Mouse (Mus musculus): ENCODE measurements around the gene Ccdc88c. TPM values are rescaled to one million over a fixed set of nuclear protein-coding genes. Genes with fewer than 3 reads are reported as not detected.
A peak's percentile ranks its signal among the peaks of the same experiment; 100 is the strongest.

Ccdc88c gene
- polyA plus RNA-seq, 1 experiment from 2014 or later: 4.3 TPM

DNA sequence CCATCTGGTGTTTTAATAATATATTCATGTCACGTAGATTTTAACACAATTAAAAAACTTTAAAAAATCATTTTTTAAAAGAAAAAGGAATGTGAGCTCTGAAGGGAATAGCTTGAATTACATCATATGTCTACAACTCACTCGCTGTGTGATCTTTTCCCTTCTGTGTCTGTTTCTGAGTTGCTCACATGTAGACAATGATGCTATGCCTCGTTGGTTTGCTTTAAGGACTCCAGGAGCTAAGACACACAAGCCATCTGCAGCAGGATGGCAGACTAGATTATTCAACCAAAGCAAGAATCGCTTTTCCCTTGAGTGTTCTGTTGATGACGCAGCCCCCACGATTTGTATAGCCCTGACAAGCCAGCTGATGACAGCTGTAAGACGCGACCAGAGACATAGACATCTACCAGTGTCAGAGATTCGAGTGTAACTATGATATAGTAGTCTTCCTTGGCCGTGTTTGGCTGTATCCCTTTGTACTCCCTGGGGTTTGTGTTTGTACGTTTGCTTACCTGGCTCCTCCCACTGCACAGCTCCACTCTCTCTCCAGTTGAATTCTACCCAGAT is 163.3 kb downstream of the Ccdc88c start:
- no peaks in the 10 kb centered on the region for H3K27me3 ChIP-seq (ENCODE audit: control insufficient read depth, insufficient read depth, low read length)
- peaks cover 5% of the 10 kb centered on the region; the same call in 1 of the 2 replicates for H3K9me3 ChIP-seq (replicated peaks; ENCODE audit: control insufficient read depth, low read length)
- no peaks in the 10 kb centered on the region for H3K4me1 ChIP-seq (ENCODE audit: control insufficient read depth, insufficient read depth, low read length)
- no peak overlapping the region for H3K4me2 ChIP-seq (ENCODE audit: low read depth, low read length)
- H3K9ac ChIP-seq (ENCODE audit: low read length): no peak overlapping the region
- no peak overlapping the region for H3K4me3 ChIP-seq (ENCODE audit: low read length)
- H3K27ac ChIP-seq (ENCODE audit: low read length): no peak overlapping the region
- 58% methylated on average over 11 of the region's 11 CpGs for WGBS
- ATAC-seq (replicated peaks; ENCODE audit: extremely low read depth, insufficient read depth, low FRiP score): no peak
- H3K36me3 ChIP-seq (ENCODE audit: control insufficient read depth, insufficient read depth): no peaks in the 10 kb centered on the region

DNA sequence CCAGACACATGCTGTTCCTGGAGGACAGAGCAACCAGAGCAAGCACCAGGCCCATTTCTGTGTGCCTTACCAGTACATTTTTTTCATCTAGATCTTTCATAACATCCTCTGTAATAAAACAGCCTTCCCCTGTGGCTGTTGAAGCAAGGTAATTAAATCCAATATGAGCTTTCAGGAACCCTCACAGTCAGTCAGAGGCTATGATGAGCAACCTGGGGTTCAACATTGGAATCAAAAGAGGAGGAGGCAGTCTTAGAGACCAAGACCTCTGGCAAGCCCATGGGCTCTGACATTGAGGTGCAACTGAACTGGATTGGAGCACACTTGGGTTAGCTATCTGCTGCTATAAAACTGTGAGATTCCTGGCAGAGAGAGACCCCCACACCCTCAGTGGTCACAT is 163.8 kb downstream of the Ccdc88c start:
- Histone ChIP-seq H3K27me3 (ENCODE audit: control insufficient read depth, insufficient read depth, low read length) (no peaks in the 10 kb centered on the region), H3K4me1 (ENCODE audit: control insufficient read depth, insufficient read depth, low read length) (no peaks in the 10 kb centered on the region), H3K4me3 (ENCODE audit: low read length) (no peak overlapping the region), H3K27ac (ENCODE audit: low read length) (no peak overlapping the region), H3K36me3 (ENCODE audit: control insufficient read depth, insufficient read depth) (no peaks in the 10 kb centered on the region), H3K4me2 (ENCODE audit: low read depth, low read length) (no peak overlapping the region), H3K9ac (ENCODE audit: low read length) (no peak overlapping the region), H3K9me3 (replicated peaks; ENCODE audit: control insufficient read depth, low read length) (peaks cover 5% of the 10 kb centered on the region; the same call in 1 of the 2 replicates)
- ATAC-seq (replicated peaks; ENCODE audit: extremely low read depth, insufficient read depth, low FRiP score): no peak

DNA sequence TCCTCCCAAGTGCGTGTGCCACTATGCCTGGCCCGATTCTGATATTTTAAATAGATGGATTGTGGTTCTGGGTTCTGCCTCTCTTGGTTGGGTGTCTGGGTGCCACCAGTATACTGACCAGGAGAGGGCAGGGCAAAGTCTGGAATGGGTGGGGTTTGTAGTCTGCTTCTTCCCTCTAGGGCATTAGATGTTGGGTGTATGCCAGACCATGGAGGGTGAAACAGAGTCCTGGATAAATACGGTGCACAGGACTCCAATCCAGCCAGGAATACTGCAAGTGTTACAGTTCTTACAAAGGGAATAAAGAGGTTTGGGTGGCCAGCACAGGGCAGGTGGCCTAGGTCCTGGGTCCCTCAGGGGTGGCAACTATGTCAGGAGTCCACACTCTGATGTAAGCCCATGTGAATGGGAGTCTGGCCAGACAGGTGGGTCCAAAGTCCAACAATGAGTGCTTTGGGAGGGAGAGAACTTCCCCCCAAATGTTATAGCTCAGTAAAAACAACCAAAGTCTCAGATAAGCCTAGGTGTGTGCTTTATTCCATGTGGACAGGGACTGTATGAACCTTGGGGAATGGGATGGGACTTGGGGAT is 165.9 kb downstream of the Ccdc88c start:
- H3K27ac ChIP-seq (ENCODE audit: low read length): no peak overlapping the region
- H3K4me1 ChIP-seq (ENCODE audit: control insufficient read depth, insufficient read depth, low read length): no peaks in the 10 kb centered on the region
- H3K9ac ChIP-seq (ENCODE audit: low read length): no peak overlapping the region
- ATAC-seq (replicated peaks; ENCODE audit: extremely low read depth, insufficient read depth, low FRiP score): no peak
- no peak overlapping the region for H3K4me3 ChIP-seq (ENCODE audit: low read length)
- H3K4me2 ChIP-seq (ENCODE audit: low read depth, low read length): no peak overlapping the region
- no peaks in the 10 kb centered on the region for H3K9me3 ChIP-seq (replicated peaks; ENCODE audit: control insufficient read depth, low read length)
- no peaks in the 10 kb centered on the region for H3K27me3 ChIP-seq (ENCODE audit: control insufficient read depth, insufficient read depth, low read length)
- 81% methylated on average over 3 of the region's 3 CpGs for WGBS
- H3K36me3 ChIP-seq (ENCODE audit: control insufficient read depth, insufficient read depth): no peaks in the 10 kb centered on the region

DNA sequence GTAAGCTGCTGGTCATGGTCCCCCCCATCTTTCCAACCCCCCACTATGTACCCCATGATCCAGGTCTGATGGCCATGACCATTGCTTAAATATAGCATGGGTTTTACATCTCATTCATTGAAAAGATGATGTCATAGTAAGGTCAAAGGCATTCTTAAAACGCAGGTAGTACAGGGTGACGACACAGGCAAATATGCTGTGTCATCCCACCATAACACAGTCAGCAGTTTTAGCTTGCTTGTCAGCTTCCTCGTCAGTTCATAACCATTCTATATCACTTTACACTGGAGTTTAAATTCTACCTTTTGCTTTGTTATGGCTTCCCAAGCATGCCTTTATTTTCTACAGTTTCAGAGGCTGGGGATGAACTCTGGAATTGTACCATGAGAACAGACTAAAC is 166.6 kb downstream of the Ccdc88c start:
- Histone ChIP-seq H3K9me3 (replicated peaks; ENCODE audit: control insufficient read depth, low read length) (no peaks in the 10 kb centered on the region), H3K4me2 (ENCODE audit: low read depth, low read length) (no peak overlapping the region), H3K9ac (ENCODE audit: low read length) (no peak overlapping the region), H3K36me3 (ENCODE audit: control insufficient read depth, insufficient read depth) (no peaks in the 10 kb centered on the region), H3K4me1 (ENCODE audit: control insufficient read depth, insufficient read depth, low read length) (no peaks in the 10 kb centered on the region), H3K4me3 (ENCODE audit: low read length) (no peak overlapping the region), H3K27me3 (ENCODE audit: control insufficient read depth, insufficient read depth, low read length) (no peaks in the 10 kb centered on the region), H3K27ac (ENCODE audit: low read length) (no peak overlapping the region)
- 77% methylated on average over 3 of the region's 3 CpGs for WGBS
- ATAC-seq (replicated peaks; ENCODE audit: extremely low read depth, insufficient read depth, low FRiP score): no peak

MicroRNA genes within 50 kb of the gene (microRNA counts, 519-probe panel; counts per million panel counts)
- 2,566 counts per million, percentile 63 among the panel's probes with 10 or more counts for microRNA mmu-miR-1190

Small RNA genes within 50 kb of the gene (microRNA-seq; reads per million reads assigned to microRNA genes)
- gene Mir1190: not detected

Other genes with a start within 250 kb of the Ccdc88c start
- 5.1 and 6.3 TPM in 2 replicates for gene Dglucy, start 250.0 kb downstream of the Ccdc88c start, polyA plus RNA-seq (2015; fragmentation: Nextera tagmentation; extraction: Ambion mirVana)
- 8.1 and 8.7 TPM in 2 replicates for gene Gpr68, start 120.9 kb downstream of the Ccdc88c start, polyA plus RNA-seq (2015; fragmentation: Nextera tagmentation; extraction: Ambion mirVana)
- gene Ppp4r3a, start 54.6 kb upstream of the Ccdc88c start, polyA plus RNA-seq (2015; fragmentation: Nextera tagmentation; extraction: Ambion mirVana): 25.3 and 25.8 TPM in 2 replicates

All from heart, embryonic 16.5 days (tissue).